Mouse (Mus musculus) spleen, adult 12 weeks (tissue): ENCODE results near the gene Dirc2.

Experiments
- DNase-seq: peaks from one replicate; pipeline ENCODE4 v3.0.0; 2022; ENCODE audit warnings: low spot score

Dirc2 gene

DNA sequence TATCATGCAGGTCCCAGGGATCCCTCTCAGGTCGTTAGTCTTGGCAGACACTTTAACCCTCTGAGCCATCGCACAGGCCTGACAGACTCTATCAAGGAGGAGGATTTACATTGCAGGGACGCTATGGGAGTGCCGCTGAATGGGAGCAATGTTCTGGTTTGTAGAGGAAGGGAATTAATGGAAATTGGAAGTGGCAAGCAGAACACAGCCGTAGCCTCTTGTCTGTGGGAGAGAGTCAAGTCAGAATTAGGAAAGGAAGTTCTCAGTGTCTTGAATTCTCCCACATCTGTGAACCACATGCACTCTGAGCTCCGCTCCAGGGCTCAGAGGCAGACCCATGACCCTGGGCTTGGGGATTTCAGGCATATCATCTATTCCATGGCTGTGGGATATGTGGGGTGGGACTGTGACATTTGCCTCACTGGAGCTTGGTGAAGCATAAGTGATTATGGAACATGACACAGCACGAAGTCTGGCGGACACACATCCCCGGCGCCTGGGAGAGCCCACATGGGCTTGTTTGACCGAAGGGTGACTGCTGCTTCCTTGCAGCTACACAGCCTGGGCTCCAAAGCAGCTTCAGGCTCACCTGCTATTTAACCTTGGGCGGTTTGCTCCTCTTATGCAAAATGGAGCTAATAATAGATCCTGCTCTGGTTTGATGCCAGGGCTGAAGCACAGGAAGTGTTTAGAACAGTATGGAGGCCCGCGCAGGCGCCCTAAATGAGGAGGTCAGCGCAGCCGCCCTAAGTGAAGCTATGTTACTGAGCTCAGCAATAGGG lies 87.6 kb downstream of the Dirc2 start:
- DNase-seq = no peak

DNA sequence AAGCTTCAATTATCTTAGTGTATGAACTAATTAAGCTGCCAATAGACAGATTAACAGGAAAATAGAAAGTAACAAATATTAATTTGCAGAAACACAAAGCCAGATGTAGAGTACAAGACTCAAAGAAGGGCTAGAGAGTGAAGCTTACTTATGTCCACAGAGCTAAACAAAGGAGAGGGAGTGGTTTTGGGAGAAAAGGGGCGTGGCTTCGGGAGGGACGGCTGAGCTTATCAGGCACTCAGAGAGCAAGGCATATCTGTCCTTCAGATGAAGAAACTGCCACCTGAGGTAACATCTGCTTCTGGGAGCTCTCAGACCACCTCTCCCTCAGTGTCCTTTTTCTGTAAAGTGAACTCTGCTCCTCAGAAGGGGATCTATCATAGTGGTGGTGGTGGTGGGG lies 90.7 kb downstream of the Dirc2 start:
- no peak for DNase-seq

DNA sequence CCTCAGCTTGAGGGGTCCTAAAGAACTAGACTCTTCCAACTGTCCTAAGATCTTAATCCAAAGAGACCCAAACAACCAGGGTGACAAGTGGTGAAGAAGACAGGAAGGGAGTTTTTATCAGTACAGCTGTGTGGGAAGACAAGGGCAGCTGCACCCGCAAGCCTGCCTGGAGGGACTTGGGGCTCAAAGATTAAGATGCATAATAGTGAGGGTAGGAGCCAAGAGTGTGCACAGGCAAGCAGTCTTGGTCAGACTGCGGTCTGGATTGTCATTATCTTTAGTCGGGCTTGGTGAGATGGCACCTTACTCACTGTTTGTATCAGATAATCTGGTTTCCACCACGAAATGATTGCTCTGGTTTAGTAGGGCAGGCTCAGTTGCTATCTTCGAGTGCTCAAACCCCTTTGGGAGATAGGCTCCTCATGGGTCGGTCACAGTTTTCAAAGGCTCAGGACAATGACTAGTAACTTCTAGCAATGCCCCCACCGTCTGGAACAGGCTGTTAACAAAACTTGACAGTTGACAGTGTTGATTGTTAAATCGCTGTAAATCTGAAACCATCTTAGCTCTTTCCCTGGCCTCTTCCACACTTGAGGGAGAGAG lies 91.5 kb downstream of the Dirc2 start:
- no peak for DNase-seq

DNA sequence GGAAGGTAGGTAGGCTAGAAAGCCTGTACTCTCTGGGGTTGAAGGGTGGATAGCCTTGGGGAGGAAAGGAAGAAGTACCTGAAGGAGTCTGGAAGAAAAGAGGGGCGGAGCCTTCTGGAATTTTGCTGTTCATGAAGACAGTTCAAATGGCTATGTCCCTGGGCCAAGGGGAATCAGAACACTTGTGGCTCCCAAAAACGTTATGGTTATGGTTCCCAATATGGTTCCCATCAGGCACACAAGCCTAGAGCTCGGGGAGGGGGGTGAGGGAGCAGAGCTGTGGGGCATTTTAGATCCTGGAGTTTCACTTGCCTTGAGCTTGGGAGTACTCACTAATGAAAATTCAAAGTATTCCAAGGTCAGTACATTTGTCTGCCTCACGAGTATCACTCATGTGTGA lies 104.3 kb downstream of the Dirc2 start:
- no peak for DNase-seq

DNA sequence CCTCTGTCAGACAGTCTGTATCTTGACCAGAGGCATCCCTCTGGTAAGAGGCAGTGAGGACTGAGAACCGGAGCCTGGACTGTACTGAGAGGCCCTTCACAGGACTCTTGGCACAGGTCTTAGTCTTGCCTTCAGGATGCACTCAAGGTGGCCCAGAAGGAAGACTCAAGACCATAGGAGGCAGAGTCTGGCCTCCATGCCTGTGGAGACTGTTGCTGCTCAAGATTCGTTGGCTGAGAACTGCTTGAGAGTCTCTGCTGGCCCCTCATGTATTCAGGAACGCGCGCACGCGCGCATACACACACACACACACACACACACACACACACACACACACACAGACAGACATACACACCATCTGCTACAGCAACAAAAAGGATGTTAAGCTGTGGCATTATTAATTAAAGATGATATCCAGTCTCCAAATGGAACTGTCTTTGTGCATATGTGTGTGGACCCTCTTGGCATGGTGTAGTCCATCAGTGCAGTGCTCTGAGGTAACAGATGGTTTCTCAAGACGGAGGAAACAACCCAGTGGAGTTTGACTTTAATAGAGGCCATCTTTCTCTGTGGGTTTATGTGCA lies 105.2 kb downstream of the Dirc2 start:
- DNase-seq = no peak

DNA sequence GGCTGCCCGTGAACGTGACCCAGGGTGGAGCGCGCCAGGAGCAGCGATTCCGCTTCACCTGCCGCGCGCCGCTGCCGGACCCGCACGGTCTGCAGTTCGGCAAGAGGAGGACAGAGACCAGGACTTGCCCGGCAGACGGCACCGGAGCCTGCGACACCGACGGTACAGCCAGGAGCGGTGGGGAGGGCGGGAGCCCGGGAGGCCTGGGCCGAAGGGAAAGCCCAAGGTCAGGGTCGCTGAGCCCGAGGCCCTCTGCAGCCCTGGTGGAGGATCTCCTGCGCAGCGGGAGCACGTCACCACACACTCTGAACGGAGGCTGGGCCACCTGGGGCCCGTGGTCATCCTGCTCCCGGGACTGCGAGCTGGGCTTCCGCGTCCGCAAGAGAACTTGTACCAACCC lies 108.9 kb downstream of the Dirc2 start:
- no peak for DNase-seq

DNA sequence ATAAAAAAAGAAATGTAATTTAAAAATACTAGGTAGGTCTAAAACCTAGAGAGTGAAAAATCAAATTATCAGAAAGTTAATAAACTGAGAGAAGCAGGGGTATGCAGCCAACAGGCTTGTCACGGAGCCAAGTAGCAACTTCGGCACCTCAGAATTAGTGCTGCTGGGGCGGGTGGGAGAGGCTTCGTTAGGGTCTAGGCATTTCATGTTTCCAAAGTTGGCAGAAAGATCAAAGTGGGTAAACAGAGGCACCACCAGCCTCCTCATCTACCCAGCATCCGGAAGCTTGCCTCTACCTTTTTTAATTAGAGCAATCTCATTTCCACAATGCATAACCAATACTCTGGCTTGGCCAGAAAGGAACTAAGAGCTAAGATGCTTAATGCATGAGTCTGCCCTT lies 115.2 kb downstream of the Dirc2 start:
- no peak for DNase-seq

DNA sequence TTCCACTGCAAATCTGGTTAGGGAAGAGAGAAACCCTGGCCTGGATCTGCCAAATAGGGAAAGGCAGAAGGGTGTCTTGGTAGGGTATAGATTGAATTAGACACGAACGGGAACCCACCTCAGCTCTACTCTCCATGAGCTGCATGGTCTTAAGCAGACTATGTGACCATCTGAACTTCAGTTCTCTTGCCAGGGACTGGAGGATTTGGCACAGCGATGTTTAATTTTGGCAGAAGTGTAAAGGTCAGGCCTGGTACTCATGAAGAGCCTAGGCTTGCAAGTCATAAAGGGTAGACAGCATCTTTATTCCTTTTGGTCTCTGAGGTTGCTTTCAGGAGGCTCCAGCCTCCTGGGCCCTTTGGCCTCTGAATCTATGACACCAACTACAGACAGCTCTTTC lies 116.5 kb downstream of the Dirc2 start:
- DNase-seq = no peak

DNA sequence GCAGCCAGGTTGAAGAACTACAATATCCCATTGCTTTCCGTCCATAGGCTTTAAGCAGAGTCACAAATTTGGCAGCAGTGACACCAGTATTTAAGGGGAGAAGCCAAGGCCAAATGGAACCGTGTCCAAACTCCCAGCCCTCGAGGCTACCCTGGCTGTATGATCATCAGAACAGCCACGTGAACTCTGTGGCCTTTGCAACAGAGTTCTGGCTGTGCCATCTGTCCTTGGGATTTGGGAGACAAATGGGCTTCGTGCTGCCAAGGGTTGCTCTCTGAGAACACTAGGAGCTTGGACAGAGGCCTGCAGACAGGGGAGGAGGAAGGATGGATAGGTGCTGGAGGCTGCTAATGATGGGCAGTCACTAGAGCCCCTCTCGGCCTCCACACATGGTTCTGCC lies 117.0 kb downstream of the Dirc2 start:
- no peak for DNase-seq

DNA sequence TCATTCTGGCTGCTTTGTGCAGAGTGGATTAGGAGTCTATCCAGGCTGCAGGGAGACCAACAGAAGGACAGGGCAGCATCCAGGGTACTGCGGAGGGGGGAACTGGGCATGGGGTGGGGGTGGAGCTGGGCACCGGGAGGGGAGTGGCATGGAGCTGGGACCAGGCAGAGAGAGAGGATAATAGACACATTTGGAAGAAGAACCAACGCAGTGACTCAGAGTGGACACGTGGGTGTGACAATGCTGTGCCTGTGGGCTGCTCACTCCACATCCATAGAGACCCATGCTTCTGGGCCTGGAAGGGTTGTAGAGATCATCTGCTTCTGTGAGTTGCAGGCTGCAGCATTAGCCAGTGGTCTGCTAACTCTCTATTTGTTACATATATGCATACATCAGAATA lies 120.3 kb downstream of the Dirc2 start:
- no peak for DNase-seq
